Mouse (Mus musculus) kidney, embryonic 15.5 days (tissue): ENCODE results near the gene Cdk9. TPM values are rescaled to one million over a fixed set of nuclear protein-coding genes. Genes with fewer than 3 reads are reported as not detected.
A peak's percentile ranks its signal among the peaks of the same experiment; 100 is the strongest.

Source experiments
- ATAC-seq: fragments of 200-750 bp; cut with Nextera tagmentation; replicated peaks from 2 replicates; pipeline ENCODE4 v1.8.0; 2017; ENCODE audit warnings: moderate TSS enrichment; ENCODE audit not compliant: low FRiP score
- H3K27ac ChIP-seq: fragments of 300-500 bp; sonication (generic); 2 replicates; pipeline ENCODE4 v1.5.1; 2015; ENCODE audit warnings: mild to moderate bottlenecking, inconsistent platforms
- H3K27me3 ChIP-seq: fragments of 300-500 bp; sonication (generic); 2 replicates; pipeline ENCODE4 v1.6.1; 2015; ENCODE audit warnings: inconsistent platforms
- H3K36me3 ChIP-seq: fragments of 300-500 bp; sonication (generic); 2 replicates; pipeline ENCODE4 v1.6.1; 2015; ENCODE audit warnings: inconsistent platforms
- H3K4me1 ChIP-seq: fragments of 300-500 bp; sonication (generic); 2 replicates; pipeline ENCODE4 v1.6.1; 2015; ENCODE audit warnings: inconsistent platforms
- H3K4me2 ChIP-seq: fragments of 300-500 bp; sonication (generic); 2 replicates; pipeline ENCODE4 v1.6.1; 2015; ENCODE audit warnings: moderate library complexity, mild to moderate bottlenecking, inconsistent platforms
- H3K4me3 ChIP-seq: fragments of 300-500 bp; sonication (generic); replicated peaks from 2 replicates; pipeline ENCODE4 v1.5.1; 2015; ENCODE audit warnings: mild to moderate bottlenecking, inconsistent platforms
- H3K9ac ChIP-seq: fragments of 300-500 bp; sonication (generic); 2 replicates; pipeline ENCODE4 v1.6.1; 2015; ENCODE audit warnings: mild to moderate bottlenecking, inconsistent platforms
- H3K9me3 ChIP-seq: fragments of 300-500 bp; sonication (generic); replicated peaks from 2 replicates; pipeline ENCODE4 v1.6.1; 2016; ENCODE audit warnings: inconsistent platforms
- WGBS: fragments of 180-500 bp; shearing (Covaris S2); methylation state at CpG from one replicate; pipeline ENCODE4 v1.1.7; 2015; ENCODE audit warnings: mixed read lengths; 5-methylcytosine and 5-hydroxymethylcytosine counted together
- microRNA counts: library from miRNA; unstranded; fragments of <30 nt; microRNA quantifications from one replicate; lab custom pipeline; 2016
- microRNA-seq: library from miRNA; unstranded; fragments of <30 nt; microRNA quantifications from one replicate; pipeline ENCODE4, GENCODE M21; 2016
- polyA plus RNA-seq: library from polyadenylated mRNA; unstranded; fragments of >200 nt; fragmentation: Nextera tagmentation; extraction: Ambion mirVana; gene quantifications from 2 replicates; pipeline ENCODE4 v1.2.1, GENCODE M21; 2015

Gene Cdk9
- polyA plus RNA-seq, 1 experiment from 2014 or later: 118 TPM

GRCm38 (mm10) chr2:32668176-32668575 is 44.7 kb downstream of the Cdk9 start:
- no peak overlapping the region for H3K4me2 ChIP-seq
- WGBS: 89% methylated on average over 7 of the region's 7 CpGs
- no peak for ATAC-seq
- H3K9ac ChIP-seq: no peak overlapping the region
- H3K4me3 ChIP-seq: no peak overlapping the region
- peak overlapping the region; percentile 52; the same call in 1 of the 2 replicates for H3K27ac ChIP-seq
- H3K36me3 ChIP-seq: peaks cover 23% of the 10 kb centered on the region
- no peaks in the 10 kb centered on the region for H3K27me3 ChIP-seq
- 0 out of 2 replicates have a peak, but pooled peaks cover 9% of the 10 kb centered on the region for H3K4me1 ChIP-seq
- no peaks in the 10 kb centered on the region for H3K9me3 ChIP-seq

- ATAC-seq: no peak
- no peak overlapping the region for H3K4me3 ChIP-seq
- 0 out of 2 replicates have a peak, but pooled peaks cover 8% of the 10 kb centered on the region for H3K4me1 ChIP-seq
- 50% methylated on average over 11 of the region's 11 CpGs for WGBS
- H3K9ac ChIP-seq: no peak overlapping the region
- H3K27me3 ChIP-seq: no peaks in the 10 kb centered on the region
- H3K9me3 ChIP-seq: no peaks in the 10 kb centered on the region
- no peak overlapping the region for H3K4me2 ChIP-seq
- H3K36me3 ChIP-seq: peaks cover 19% of the 10 kb centered on the region
- H3K27ac ChIP-seq: peak overlapping the region; percentile 52; the same call in 1 of the 2 replicates
Measured at GRCm38 (mm10) chr2:32667775-32668174, 45.1 kb downstream of the Cdk9 start.

GRCm38 (mm10) chr2:32665853-32666252 is 47.0 kb downstream of the Cdk9 start:
- H3K4me2 ChIP-seq: no peak overlapping the region
- WGBS: 81% methylated on average over 6 of the region's 6 CpGs
- peaks cover 12% of the 10 kb centered on the region; the same call in 1 of the 2 replicates for H3K36me3 ChIP-seq
- no peak overlapping the region for H3K9ac ChIP-seq
- ATAC-seq: no peak
- peaks cover 25% of the 10 kb centered on the region for H3K4me1 ChIP-seq
- no peaks in the 10 kb centered on the region for H3K9me3 ChIP-seq
- no peak overlapping the region for H3K4me3 ChIP-seq
- 0 out of 2 replicates have a peak overlapping the region, but pooled peaks have one; percentile 24 for H3K27ac ChIP-seq
- no peaks in the 10 kb centered on the region for H3K27me3 ChIP-seq

DNA sequence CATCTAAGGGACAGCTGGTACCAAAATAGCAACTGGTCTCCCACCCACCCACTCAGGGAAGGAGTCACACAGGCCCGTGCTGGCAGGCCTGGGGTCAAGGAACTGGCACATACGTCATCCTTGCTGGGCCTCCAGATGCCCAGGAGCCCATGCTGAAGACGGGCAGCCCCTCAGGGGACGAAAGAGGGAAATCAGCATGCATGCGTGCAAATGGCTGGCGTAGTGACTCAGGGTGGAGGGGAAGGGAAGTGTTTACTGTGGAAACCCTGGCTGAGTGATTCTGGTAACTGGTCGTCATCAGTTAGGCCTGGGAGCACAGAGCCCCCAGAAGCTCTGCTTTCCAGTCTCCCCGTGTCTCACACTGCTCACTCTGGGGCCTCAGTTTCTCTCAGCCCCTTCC is 47.5 kb downstream of the Cdk9 start:
- no peaks in the 10 kb centered on the region for H3K9me3 ChIP-seq
- 61% methylated on average over 8 of the region's 8 CpGs for WGBS
- H3K36me3 ChIP-seq: peaks cover 10% of the 10 kb centered on the region; the same call in 1 of the 2 replicates
- no peak overlapping the region for H3K9ac ChIP-seq
- no peak for ATAC-seq
- no peak overlapping the region for H3K4me3 ChIP-seq
- H3K27me3 ChIP-seq: no peaks in the 10 kb centered on the region
- peak overlapping the region; percentile 46; the same call in 1 of the 2 replicates for H3K27ac ChIP-seq
- H3K4me1 ChIP-seq: peaks cover 25% of the 10 kb centered on the region
- H3K4me2 ChIP-seq: no peak overlapping the region

DNA sequence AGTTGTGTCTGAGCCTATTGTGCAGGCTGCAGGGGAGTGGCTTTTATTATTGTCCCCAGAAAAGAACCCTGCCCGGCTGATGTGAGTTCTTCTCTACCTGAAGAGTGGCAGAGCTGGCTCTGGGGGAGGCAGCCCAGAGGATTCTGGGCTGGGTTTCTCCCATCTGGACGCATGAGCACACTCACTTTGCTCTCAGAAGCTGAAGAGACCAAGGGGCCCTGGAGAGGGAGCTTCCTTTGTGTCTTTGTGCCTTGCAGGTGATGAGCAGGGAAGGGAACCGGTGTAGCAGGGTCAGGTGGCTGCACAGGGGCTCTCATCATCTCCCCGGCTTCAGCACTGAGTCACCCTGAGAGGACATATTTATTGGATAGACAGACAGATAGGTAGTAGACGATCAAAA is 50.6 kb downstream of the Cdk9 start:
- peak overlapping the region; percentile 42 for H3K27ac ChIP-seq
- H3K4me2 ChIP-seq: no peak overlapping the region
- H3K9me3 ChIP-seq: no peaks in the 10 kb centered on the region
- H3K4me3 ChIP-seq: no peak overlapping the region
- no peak for ATAC-seq
- no peak overlapping the region for H3K9ac ChIP-seq
- peaks cover 25% of the 10 kb centered on the region for H3K4me1 ChIP-seq
- H3K36me3 ChIP-seq: peaks cover 7% of the 10 kb centered on the region
- WGBS: 51% methylated on average over 5 of the region's 5 CpGs
- H3K27me3 ChIP-seq: no peaks in the 10 kb centered on the region

- no peak overlapping the region for H3K4me3 ChIP-seq
- no peaks in the 10 kb centered on the region for H3K9me3 ChIP-seq
- peak; percentile 40; the same call in 1 of the 2 replicates for ATAC-seq
- WGBS: 32% methylated on average over 7 of the region's 7 CpGs
- H3K27me3 ChIP-seq: no peaks in the 10 kb centered on the region
- peaks cover 25% of the 10 kb centered on the region for H3K4me1 ChIP-seq
- H3K9ac ChIP-seq: no peak overlapping the region
- peaks cover 7% of the 10 kb centered on the region for H3K36me3 ChIP-seq
- H3K27ac ChIP-seq: peak overlapping the region; percentile 46
- H3K4me2 ChIP-seq: no peak overlapping the region
Measured at GRCm38 (mm10) chr2:32661509-32662107, 51.3 kb downstream of the Cdk9 start.

DNA sequence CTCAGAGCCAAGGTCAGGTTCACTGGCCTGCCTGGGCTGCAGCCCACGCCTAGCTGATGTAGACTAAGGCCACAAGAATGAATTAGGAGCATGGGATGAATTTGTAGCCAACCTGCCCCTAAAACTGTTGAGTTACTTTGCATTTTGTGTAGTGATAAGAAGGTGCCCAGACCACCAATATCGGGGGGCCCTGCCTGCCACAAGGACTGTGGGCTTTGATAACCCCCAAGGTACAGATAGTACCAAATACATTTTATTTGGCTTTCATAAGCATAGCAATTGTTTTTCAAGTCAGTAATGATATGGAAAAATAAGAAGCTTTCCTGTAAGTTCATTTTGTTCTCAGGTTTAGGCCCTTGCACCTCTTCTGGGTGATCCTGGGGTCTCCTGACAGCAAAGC is 54.0 kb downstream of the Cdk9 start:
- Histone ChIP-seq H3K9ac (no peak overlapping the region), H3K4me2 (no peak overlapping the region), H3K4me3 (no peak overlapping the region), H3K4me1 (peaks cover 44% of the 10 kb centered on the region), H3K27ac (no peak overlapping the region), H3K36me3 (peaks cover 7% of the 10 kb centered on the region), H3K27me3 (no peaks in the 10 kb centered on the region), H3K9me3 (no peaks in the 10 kb centered on the region)
- ATAC-seq: no peak
- 83% methylated on average over 2 of the region's 2 CpGs for WGBS

GRCm38 (mm10) chr2:32655826-32656225 is 57.0 kb downstream of the Cdk9 start:
- H3K4me3 ChIP-seq: no peak overlapping the region
- no peaks in the 10 kb centered on the region for H3K27me3 ChIP-seq
- 23% methylated on average over 12 of the region's 12 CpGs for WGBS
- no peaks in the 10 kb centered on the region for H3K9me3 ChIP-seq
- H3K4me2 ChIP-seq: no peak overlapping the region
- H3K27ac ChIP-seq: peak overlapping the region; percentile 88
- peaks cover 3% of the 10 kb centered on the region; the same call in 1 of the 2 replicates for H3K36me3 ChIP-seq
- no peak overlapping the region for H3K9ac ChIP-seq
- ATAC-seq: peak; percentile 82
- H3K4me1 ChIP-seq: peaks cover 33% of the 10 kb centered on the region

MicroRNA genes within 50 kb of the gene (microRNA counts, 519-probe panel; counts per million panel counts)
- microRNA mmu-miR-2861 (lab: Ali Mortazavi, UCI): 2,347 counts per million, percentile 32 among the panel's probes with 10 or more counts

Small RNA genes within 50 kb of the gene (microRNA-seq; reads per million reads assigned to microRNA genes)
- gene Gm47291 (not detected), gene Mir2861 (not detected), gene Mir3960 (not detected), gene Mir8093 (not detected)

Other genes starting within 250 kb of the Cdk9 start
- 14.5 and 15.0 TPM in 2 replicates for gene Fam102a, start 177.7 kb downstream of the Cdk9 start, polyA plus RNA-seq
- gene Dpm2, start 142.2 kb downstream of the Cdk9 start, polyA plus RNA-seq: 103 and 107 TPM in 2 replicates
- 2.0 and 2.7 TPM in 2 replicates for gene Pip5kl1, start 138.3 kb downstream of the Cdk9 start, polyA plus RNA-seq
- gene 9430097D07Rik, start 137.4 kb downstream of the Cdk9 start, polyA plus RNA-seq: 0.10 and 0.17 TPM in 2 replicates
- 22.3 and 23.2 TPM in 2 replicates for gene St6galnac4, start 126.0 kb downstream of the Cdk9 start, polyA plus RNA-seq
- 17.0 and 17.6 TPM in 2 replicates for gene St6galnac6, start 113.4 kb downstream of the Cdk9 start, polyA plus RNA-seq
- 32.6 and 34.4 TPM in 2 replicates for gene Ak1, start 91.3 kb downstream of the Cdk9 start, polyA plus RNA-seq
- gene Eng, start 66.5 kb downstream of the Cdk9 start, polyA plus RNA-seq: 71.9 and 82.1 TPM in 2 replicates
- gene Fpgs, start 8.9 kb downstream of the Cdk9 start, polyA plus RNA-seq: 33.7 and 40.3 TPM in 2 replicates
- 32.5 and 37.2 TPM in 2 replicates for gene Sh2d3c, start 8.0 kb upstream of the Cdk9 start, polyA plus RNA-seq
- 0.18 TPM in 1 of 2 replicates, not detected in the other for gene 6330409D20Rik, start 27.9 kb upstream of the Cdk9 start, polyA plus RNA-seq
- 64.8 and 70.5 TPM in 2 replicates for gene Tor2a, start 44.2 kb upstream of the Cdk9 start, polyA plus RNA-seq
- 0.15 and 0.25 TPM in 2 replicates for gene Ttc16, start 62.6 kb upstream of the Cdk9 start, polyA plus RNA-seq
- gene Ptrh1, start 62.7 kb upstream of the Cdk9 start, polyA plus RNA-seq: 5.1 and 5.5 TPM in 2 replicates
- 0.45 and 0.64 TPM in 2 replicates for gene Cfap157, start 71.4 kb upstream of the Cdk9 start, polyA plus RNA-seq
- gene Stxbp1, start 134.2 kb upstream of the Cdk9 start, polyA plus RNA-seq: 16.5 and 19.3 TPM in 2 replicates
- gene Fam129b, start 163.0 kb upstream of the Cdk9 start, polyA plus RNA-seq: 44.5 and 47.7 TPM in 2 replicates
- 204 and 210 TPM in 2 replicates for gene Rpl12, start 248.5 kb upstream of the Cdk9 start, polyA plus RNA-seq
- 11.2 and 12.2 TPM in 2 replicates for gene Lrsam1, start 248.5 kb upstream of the Cdk9 start, polyA plus RNA-seq